In genomic region chr13:34498910-34499309, GRCm38 (mm10) we compare ENCODE assay signal across 19 mouse cellular contexts.
"Had no signal": no experiment of that assay in that cellular context is flagged by ENCODE, and none has a peak within 500 bp of the region (broad histone marks: within the 10 kb centered on the region; RNA-seq: fewer than 3 reads in every experiment).

No protein-coding gene starts in this region.

- H3K4me3 ChIP-seq: lung, embryonic 15.5 days; megakaryocyte, embryonic 14.5 days; midbrain, embryonic 13.5 days; midbrain, embryonic 15.5 days; neural tube, embryonic 13.5 days; neural tube, embryonic 15.5 days had no signal

- DNase-seq: liver, postnatal 0 days; lung, adult 2 months; lung, postnatal 14 days; lung, postnatal 36 days; retina, postnatal 1 day; right cerebral cortex, adult 18-20 months; right cerebral cortex, postnatal 25 days; right cerebral cortex, postnatal 4 days; spleen, adult 18-20 months; thymus, adult 18-20 months; thymus, postnatal 14 days; thymus, postnatal 36 days had no signal

- H3K36me3 ChIP-seq: lung, embryonic 15.5 days; midbrain, embryonic 13.5 days; midbrain, embryonic 15.5 days; neural tube, embryonic 13.5 days; neural tube, embryonic 15.5 days had no signal

- H3K27me3 ChIP-seq: lung, embryonic 15.5 days; midbrain, embryonic 13.5 days; midbrain, embryonic 15.5 days; neural tube, embryonic 13.5 days; neural tube, embryonic 15.5 days had no signal

- H3K4me2 ChIP-seq: lung, embryonic 15.5 days; midbrain, embryonic 11.5 days; midbrain, embryonic 13.5 days; midbrain, embryonic 15.5 days; neural tube, embryonic 13.5 days; neural tube, embryonic 15.5 days had no signal
